Mouse (Mus musculus) lung, postnatal 14 days (tissue): ENCODE measurements at regions not wholly inside any gene's neighbourhood (a gene's known extent, or its start where the extent isn't known, plus 50 kb on each side); places are given as distances from the start of the nearest gene placed in this dataset.

Experiments
- DNase-seq: peaks from one replicate; pipeline ENCODE4 v3.0.0; 2021

- no peak for DNase-seq
These were observed 363.5 kb upstream of the Zeb2 start for GRCm38 (mm10) chr2:45480671-45481070.

- no peak for DNase-seq
These were observed 358.8 kb upstream of the Zeb2 start for GRCm38 (mm10) chr2:45475996-45476395.

GRCm38 (mm10) chr2:45464306-45464705 is 347.1 kb upstream of the Zeb2 start:
- no peak for DNase-seq

- DNase-seq = no peak
These were observed 342.2 kb upstream of the Zeb2 start for GRCm38 (mm10) chr2:45459410-45459809.

GRCm38 (mm10) chr2:45454811-45455210 is 337.6 kb upstream of the Zeb2 start:
- DNase-seq = no peak

GRCm38 (mm10) chr2:45439146-45439545 is 322.0 kb upstream of the Zeb2 start:
- no peak for DNase-seq

- DNase-seq = peak; percentile 15
These were observed 321.5 kb upstream of the Zeb2 start for GRCm38 (mm10) chr2:45438739-45439138.

GRCm38 (mm10) chr2:45435261-45435980 is 318.2 kb upstream of the Zeb2 start:
- peak; percentile 40 for DNase-seq

- DNase-seq = no peak
These were observed 317.6 kb upstream of the Zeb2 start for GRCm38 (mm10) chr2:45434789-45435188.

GRCm38 (mm10) chr2:45434169-45434568 is 317.0 kb upstream of the Zeb2 start:
- no peak for DNase-seq

- no peak for DNase-seq
These were observed 314.2 kb upstream of the Zeb2 start for GRCm38 (mm10) chr2:45431366-45431765.

GRCm38 (mm10) chr2:45421774-45422173 is 304.6 kb upstream of the Zeb2 start:
- DNase-seq = no peak

GRCm38 (mm10) chr2:45408136-45408535 is 290.9 kb upstream of the Zeb2 start:
- no peak for DNase-seq

- DNase-seq = no peak
These were observed 272.8 kb upstream of the Zeb2 start for GRCm38 (mm10) chr2:45389902-45390492.

- no peak for DNase-seq
These were observed 254.1 kb upstream of the Zeb2 start for GRCm38 (mm10) chr2:45371268-45371667.

- DNase-seq = no peak
These were observed 253.4 kb upstream of the Zeb2 start for GRCm38 (mm10) chr2:45370615-45370968.

- no peak for DNase-seq
These were observed 252.9 kb upstream of the Zeb2 start for GRCm38 (mm10) chr2:45369914-45370614.

- DNase-seq = no peak
These were observed 252.2 kb upstream of the Zeb2 start for GRCm38 (mm10) chr2:45369432-45369831.

GRCm38 (mm10) chr2:45367436-45368193 is 250.4 kb upstream of the Zeb2 start:
- no peak for DNase-seq

- DNase-seq = no peak
These were observed 240.1 kb upstream of the Zeb2 start for GRCm38 (mm10) chr2:45357266-45357665.

- no peak for DNase-seq
These were observed 239.5 kb upstream of the Zeb2 start for GRCm38 (mm10) chr2:45356558-45357170.

- no peak for DNase-seq
These were observed 238.8 kb upstream of the Zeb2 start for GRCm38 (mm10) chr2:45356021-45356420.

GRCm38 (mm10) chr2:45351529-45352133 is 234.4 kb upstream of the Zeb2 start:
- no peak for DNase-seq
